Mouse (Mus musculus) Patski (cell line): ENCODE results near the gene Emid1. TPM values are rescaled to one million over a fixed set of nuclear protein-coding genes. Genes with fewer than 3 reads are reported as not detected.

Source experiments
- ATAC-seq: fragments of 100-300 bp; one replicate; pipeline ENCODE4 v1.8.0; 2021
- CTCF ChIA-PET: fragments of 350-600 bp; sonication (Branson Sonifier 250); formaldehyde crosslinking; loops from one replicate; lab custom pipeline; 2022; ENCODE audit warnings: inconsistent platforms; lab: Charles Lee
- POLR2A ChIA-PET: fragments of 350-600 bp; sonication (Branson Sonifier 250); formaldehyde crosslinking; loops from one replicate; lab custom pipeline; 2022; ENCODE audit warnings: antibody characterized with exemption, inconsistent platforms; lab: Charles Lee
- DNase-seq: peaks from one replicate; pipeline ENCODE4 v3.0.0-alpha.2; 2011; ENCODE audit warnings: low read depth, low spot score
- H3K27me3 ChIP-seq: fragments of 371-371 bp; one replicate; pipeline ENCODE4 v1.5.1; 2021
- CTCF ChIP-seq: fragments of 100-300 bp; IDR thresholded peaks from one replicate; pipeline ENCODE4 v1.5.1; 2021
- in situ Hi-C: fragments of 300-500 bp; cut with MboI; formaldehyde crosslinking; loops from 3 replicates; pipeline ENCODE4 v1.11.1; 2018; ENCODE audit warnings: low pct_unique_long_range_greater_than_20kb, mixed read lengths
- polyA plus RNA-seq: library from polyadenylated mRNA; unstranded; gene quantifications from one replicate; pipeline ENCODE4 v1.2.3, GENCODE M21; 2021

The Emid1 gene
- polyA plus RNA-seq, 1 experiment from 2014 or later = not detected

DNA sequence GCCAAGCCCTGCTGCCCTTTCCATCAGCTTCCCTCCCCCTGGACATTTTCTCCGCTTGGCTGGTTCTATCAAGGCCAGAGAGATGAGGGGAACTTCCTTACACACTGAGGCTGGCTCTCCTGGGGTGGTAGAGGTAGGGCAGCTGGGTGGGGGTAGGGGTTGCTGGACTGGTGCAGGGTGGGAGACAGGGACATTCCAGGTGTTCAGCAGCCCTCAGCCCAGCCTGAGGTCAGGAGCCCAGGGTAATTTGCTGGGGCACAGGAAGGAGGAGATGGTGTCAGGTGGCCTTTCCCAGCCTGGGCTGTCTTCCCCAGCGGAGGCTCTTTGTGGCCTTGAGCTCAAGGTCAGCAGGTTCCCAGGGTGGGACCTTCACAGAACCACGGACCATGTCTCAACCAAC lies 6.5 kb downstream of the Emid1 start:
- CTCF ChIA-PET = interaction anchor here (1.2 kb wide), 1 partner anchor 31 kb away, joined by 3 read pairs; no protein-coding TSS in a partner anchor
- in situ Hi-C loops = no loop called here
- POLR2A ChIA-PET = no interaction called here
- H3K27me3 ChIP-seq = no peaks in the 10 kb centered on the region
- DNase-seq (no peak), ATAC-seq (no peak)
- no peak for TF ChIP-seq CTCF

DNA sequence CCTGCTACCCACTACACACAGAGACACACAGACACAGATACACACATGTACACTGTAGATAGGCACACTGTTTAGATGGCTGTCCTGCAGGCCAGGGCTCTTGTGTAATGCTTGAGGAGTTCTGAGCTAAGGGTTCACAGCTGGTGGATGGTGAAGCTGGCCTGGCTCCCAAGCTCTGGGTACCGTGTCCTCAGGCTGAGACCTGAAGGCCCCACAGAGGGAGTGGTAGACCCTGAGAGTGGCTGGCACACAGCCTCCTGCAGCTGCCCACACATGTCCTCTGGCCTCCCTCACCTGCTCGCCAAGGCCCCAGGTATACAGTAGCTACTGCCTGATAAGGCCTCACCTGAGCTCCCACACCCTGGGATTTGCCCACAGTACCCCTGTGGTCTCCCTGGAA lies 10.1 kb downstream of the Emid1 start:
- in situ Hi-C loops = no loop called here
- POLR2A ChIA-PET = interaction anchor here (1.0 kb wide), 1 partner anchor 9 kb away, joined by 3 read pairs; no protein-coding TSS in a partner anchor
- CTCF ChIA-PET = interaction anchor here (0.9 to 1.0 kb wide), 2 partner anchors 18 to 27 kb away, joined by 3 read pairs; no protein-coding TSS in a partner anchor
- TF ChIP-seq CTCF = no peak
- ATAC-seq (no peak), DNase-seq (no peak)
- no peaks in the 10 kb centered on the region for H3K27me3 ChIP-seq

DNA sequence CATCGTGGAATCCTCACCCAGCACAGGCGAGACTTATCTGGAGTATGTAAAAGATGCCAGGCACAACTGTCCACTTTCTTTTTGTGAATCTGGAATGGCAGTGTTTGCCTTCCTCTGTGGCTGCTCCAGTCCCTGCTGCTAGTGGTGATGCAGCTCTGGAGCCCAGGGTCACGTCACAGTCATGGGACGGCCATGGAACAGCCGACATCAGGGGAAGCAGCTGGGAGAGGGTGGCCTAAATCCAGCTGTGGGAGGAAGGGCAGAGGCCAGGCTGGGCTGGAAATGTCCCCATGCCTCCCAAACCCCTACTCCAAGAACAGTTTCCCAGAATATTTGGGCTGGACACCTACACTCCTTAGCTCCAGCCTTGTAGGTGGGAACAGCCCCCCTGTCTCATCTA lies 10.8 kb downstream of the Emid1 start:
- in situ Hi-C loops = no loop called here
- no peak for TF ChIP-seq CTCF
- ChIA-PET POLR2A (interaction anchor here (1.0 kb wide), 1 partner anchor 10 kb away, joined by 3 read pairs; no protein-coding TSS in a partner anchor), CTCF (interaction anchor here (0.9 to 1.0 kb wide), 2 partner anchors 19 to 26 kb away, joined by 3 read pairs; no protein-coding TSS in a partner anchor)
- H3K27me3 ChIP-seq = no peaks in the 10 kb centered on the region
- ATAC-seq = no peak
- no peak for DNase-seq

DNA sequence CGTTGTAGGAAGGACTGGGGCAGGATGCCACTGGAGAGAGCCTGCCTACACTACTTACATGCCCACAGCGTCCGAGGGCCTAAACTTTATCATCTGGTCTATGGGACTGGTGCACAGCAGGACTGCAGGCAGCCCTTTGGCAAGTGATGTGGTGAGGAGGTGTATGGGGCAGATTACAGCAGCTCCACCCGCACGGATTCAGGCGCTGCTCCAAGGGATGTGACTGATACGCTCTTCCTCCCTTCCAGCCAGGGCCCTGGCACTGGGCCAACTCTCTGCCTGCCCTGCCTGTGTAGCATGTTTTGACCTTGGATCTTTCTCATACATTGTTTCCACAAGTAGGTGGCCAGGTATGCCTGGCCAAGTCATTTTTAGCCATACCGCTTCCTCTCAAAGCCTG lies 11.4 kb downstream of the Emid1 start:
- no peak for ATAC-seq
- CTCF ChIA-PET = no interaction called here
- DNase-seq = no peak
- no peaks in the 10 kb centered on the region for H3K27me3 ChIP-seq
- TF ChIP-seq CTCF = no peak
- in situ Hi-C loops = no loop called here
- POLR2A ChIA-PET = interaction anchor here (1.0 kb wide), 1 partner anchor 10 kb away, joined by 3 read pairs; no protein-coding TSS in a partner anchor

DNA sequence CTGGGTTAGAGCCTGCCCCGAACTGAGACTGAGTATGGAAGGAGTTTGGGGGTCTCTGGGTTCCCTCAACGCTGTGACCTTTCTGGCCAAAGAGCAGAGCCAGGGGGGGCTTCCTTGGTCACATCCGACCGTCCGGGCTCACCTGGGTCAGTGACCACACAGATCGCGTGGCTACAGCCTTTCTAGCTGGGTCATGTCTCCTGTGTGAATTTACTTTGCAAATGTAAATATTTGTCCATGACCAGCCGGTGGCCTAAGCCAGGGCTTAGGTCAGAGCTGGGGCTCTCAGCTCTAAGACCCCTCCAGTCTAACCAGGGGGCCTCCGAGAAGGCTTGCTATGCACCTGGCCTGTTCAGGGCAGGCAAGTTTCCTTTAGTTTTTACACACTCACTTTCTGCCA lies 12.7 kb downstream of the Emid1 start:
- DNase-seq (no peak), ATAC-seq (no peak)
- ChIA-PET CTCF (no interaction called here), POLR2A (no interaction called here)
- TF ChIP-seq CTCF = no peak
- in situ Hi-C loops = no loop called here
- peaks cover 10% of the 10 kb centered on the region for H3K27me3 ChIP-seq

DNA sequence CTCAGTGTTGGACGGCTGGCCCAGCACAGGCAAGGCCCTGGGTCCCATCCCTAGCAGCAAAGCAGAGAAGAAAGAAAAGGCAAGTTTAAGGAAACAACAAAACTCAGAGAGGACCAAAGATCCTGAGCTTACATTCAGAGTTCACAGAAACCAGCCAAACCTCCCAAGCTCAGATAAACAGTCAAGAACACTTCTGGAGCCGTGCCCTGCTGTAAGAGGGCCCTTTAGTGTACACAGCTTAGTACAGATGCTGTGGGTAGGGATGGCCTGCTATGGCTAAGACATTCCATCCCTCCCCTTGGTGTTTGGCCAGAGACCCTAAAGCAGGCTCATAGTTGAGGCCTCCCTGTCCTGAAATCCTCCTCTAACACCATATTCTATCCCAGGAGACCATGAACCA lies 13.4 kb downstream of the Emid1 start:
- CTCF ChIA-PET = no interaction called here
- POLR2A ChIA-PET = no interaction called here
- TF ChIP-seq CTCF = no peak
- ATAC-seq (no peak), DNase-seq (no peak)
- in situ Hi-C loops = no loop called here
- peaks cover 10% of the 10 kb centered on the region for H3K27me3 ChIP-seq

DNA sequence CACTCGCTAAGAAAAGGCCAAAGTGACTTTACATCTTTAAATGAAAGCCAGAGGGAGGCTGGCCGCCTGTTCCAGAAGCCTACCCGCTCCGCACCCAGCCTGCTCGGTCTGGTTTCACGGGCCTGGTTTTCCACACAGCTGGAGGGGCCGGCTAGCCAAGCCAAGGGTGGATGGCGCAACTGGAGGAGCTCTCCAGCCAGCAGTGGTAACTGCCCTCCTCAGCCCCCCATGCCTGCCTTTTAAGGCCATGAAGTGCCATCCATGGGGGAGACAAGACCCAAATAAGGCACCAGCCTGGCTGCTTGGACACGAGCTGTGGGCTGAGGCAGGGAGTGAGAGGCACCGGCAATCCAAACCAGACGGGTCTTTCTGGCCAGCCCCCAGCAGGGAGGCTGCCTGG lies 16.1 kb downstream of the Emid1 start:
- H3K27me3 ChIP-seq = peaks cover 10% of the 10 kb centered on the region
- ATAC-seq = no peak
- no peak for TF ChIP-seq CTCF
- CTCF ChIA-PET = interaction anchor here (1.7 kb wide), 1 partner anchor 21 kb away, joined by 7 read pairs; no protein-coding TSS in a partner anchor
- in situ Hi-C loops = no loop called here
- DNase-seq = no peak
- POLR2A ChIA-PET = no interaction called here

DNA sequence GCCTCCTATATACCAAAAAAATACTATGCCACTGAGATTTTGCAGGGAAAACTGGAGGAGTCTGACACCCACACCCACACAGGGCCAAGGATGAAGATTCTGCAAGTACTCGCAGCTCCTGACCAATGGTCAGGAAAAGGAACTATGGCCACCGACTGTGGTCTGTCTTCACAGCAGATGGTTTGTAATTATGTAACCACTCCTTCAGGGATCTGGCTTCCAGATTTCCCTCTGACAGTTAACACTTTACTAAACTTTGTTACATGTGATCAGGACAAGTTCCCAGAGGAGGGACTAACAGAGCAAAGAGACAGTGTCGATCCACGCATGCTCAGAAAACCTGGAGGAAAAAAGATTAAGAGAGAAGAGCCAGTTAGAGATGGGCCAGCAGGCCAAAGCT lies 19.3 kb downstream of the Emid1 start:
- H3K27me3 ChIP-seq = peaks cover 10% of the 10 kb centered on the region
- no peak for TF ChIP-seq CTCF
- ATAC-seq = no peak
- POLR2A ChIA-PET = no interaction called here
- CTCF ChIA-PET = no interaction called here
- in situ Hi-C loops = no loop called here
- DNase-seq = no peak

DNA sequence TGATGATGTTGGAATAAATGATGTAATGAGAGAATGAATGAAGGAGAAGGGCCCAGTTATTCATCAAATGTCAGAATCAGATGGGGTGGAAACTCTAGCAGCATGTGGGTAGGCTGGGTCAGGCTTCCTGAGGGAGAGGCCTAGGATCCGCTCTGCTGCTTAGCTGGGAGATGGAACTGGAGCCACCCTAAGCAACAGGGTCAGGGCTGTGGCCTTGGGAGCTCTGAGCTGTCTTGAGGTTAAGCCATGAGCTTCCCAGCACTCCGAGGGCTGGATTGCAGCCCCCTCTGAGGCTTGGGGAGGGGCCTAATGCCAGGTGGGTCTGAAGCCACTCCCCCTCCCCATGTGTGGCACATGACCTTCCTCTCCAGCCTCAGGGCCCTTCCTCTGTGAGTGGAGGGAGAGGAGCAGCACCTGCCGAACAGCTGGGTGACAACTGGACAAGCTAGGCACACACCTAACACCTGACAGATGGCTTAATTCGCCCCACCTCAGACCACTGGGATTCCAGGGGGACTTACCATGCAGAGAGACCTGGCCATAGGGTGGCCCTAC lies 21.9 kb downstream of the Emid1 start:
- no peak for TF ChIP-seq CTCF
- in situ Hi-C loops = no loop called here
- DNase-seq = no peak
- H3K27me3 ChIP-seq = peaks cover 8% of the 10 kb centered on the region
- ChIA-PET POLR2A (no interaction called here), CTCF (interaction anchor here (1.5 kb wide), 1 partner anchor 15 kb away, joined by 6 read pairs; no protein-coding TSS in a partner anchor)
- ATAC-seq = no peak

DNA sequence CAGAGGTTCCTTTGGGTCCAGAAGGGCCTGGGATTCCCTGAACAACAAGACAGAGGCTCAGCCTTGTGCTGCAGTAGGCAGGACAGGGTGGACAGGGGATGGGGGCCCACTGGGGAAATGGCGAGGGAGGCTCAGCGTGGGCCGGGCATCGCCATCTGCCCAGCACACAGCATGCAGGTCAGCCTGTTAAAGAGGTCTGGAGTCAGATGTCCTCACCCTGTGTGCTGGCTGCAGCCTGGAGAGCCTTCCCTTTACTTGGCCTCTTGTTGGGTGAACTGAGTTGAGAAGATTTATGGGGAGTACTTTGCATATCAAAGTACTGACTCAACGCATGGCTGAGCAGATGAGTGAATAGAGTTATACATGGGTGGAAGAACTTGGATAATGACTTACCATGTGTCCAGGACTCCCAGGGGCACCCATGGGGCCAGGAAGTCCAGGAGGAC lies 23.0 kb downstream of the Emid1 start:
- peak; percentile 15 for DNase-seq
- TF ChIP-seq CTCF = no peak
- in situ Hi-C loops = no loop called here
- ATAC-seq = peak; percentile 27
- CTCF ChIA-PET = no interaction called here
- POLR2A ChIA-PET = no interaction called here
- H3K27me3 ChIP-seq = no peaks in the 10 kb centered on the region

DNA sequence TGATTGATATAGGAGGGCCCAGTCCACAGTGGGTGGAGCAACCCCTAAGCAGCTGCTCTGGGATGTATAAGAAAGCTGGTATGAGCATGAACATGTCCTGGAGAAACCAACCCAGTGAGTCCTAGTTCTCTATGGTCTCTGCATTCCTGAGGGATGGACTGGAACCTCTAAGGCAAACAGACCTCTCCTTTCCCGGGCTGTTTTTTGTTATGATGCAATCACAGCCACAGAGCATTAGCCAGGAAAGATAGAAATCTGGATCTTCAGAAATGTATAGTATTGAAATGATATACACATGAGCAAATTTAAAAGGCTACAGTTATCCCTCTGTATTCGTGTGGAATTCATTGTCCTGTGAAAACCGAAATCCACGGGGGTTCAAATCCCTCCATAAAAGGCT lies 26.3 kb downstream of the Emid1 start:
- ChIA-PET CTCF (interaction anchor here (0.6 to 2.7 kb wide), 2 partner anchors 11 to 85 kb away, joined by 3 to 15 read pairs; no protein-coding TSS in a partner anchor), POLR2A (interaction anchor here (0.7 to 0.8 kb wide), 2 partner anchors 8 to 25 kb away, joined by 3 to 4 read pairs; no protein-coding TSS in a partner anchor)
- no peak for DNase-seq
- TF ChIP-seq CTCF = no peak
- ATAC-seq = no peak
- in situ Hi-C loops = no loop called here
- H3K27me3 ChIP-seq = peaks cover 5% of the 10 kb centered on the region
